Comparison of ENCODE assay signal across 23 mouse cellular contexts in the genomic region with DNA sequence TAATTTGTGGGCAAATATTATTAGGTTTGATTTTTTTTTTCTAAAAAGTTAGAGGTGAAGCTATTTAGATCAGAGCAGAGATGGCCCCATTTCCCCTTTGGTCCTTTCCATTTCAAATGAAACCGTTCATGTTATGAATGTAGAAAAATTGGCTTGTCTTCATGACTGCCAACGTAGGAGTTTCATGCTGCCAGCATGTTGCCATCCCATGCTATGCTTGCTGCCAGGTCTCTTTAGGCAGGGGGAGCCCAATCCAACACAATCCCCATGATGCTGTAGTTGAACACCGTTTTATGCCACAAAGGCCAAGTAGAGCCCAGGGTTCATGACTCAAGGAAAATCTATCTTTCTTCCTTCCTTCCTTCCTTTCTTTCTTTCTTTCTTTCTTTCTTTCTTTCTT.
"Had no signal": no experiment of that assay in that cellular context is flagged by ENCODE, and none has a peak within 500 bp of the region (broad histone marks: within the 10 kb centered on the region; RNA-seq: fewer than 3 reads in every experiment).

No protein-coding gene starts in this region.

- H3K36me3 ChIP-seq: kidney, embryonic 15.5 days; limb, embryonic 12.5 days; limb, embryonic 15.5 days; midbrain, embryonic 10.5 days; midbrain, embryonic 13.5 days; neural tube, embryonic 13.5 days; stomach, embryonic 15.5 days had no signal

- H3K4me1 ChIP-seq: limb, embryonic 12.5 days; limb, embryonic 15.5 days; stomach, embryonic 15.5 days had no signal

- H3K9ac ChIP-seq: kidney, embryonic 15.5 days; limb, embryonic 12.5 days; limb, embryonic 15.5 days; liver, embryonic 14.5 days; liver, postnatal 0 days; lung, embryonic 14.5 days; midbrain, embryonic 13.5 days; neural tube, embryonic 13.5 days; stomach, embryonic 15.5 days had no signal

- H3K27ac ChIP-seq: kidney, embryonic 15.5 days; limb, embryonic 12.5 days; limb, embryonic 15.5 days; liver, embryonic 14.5 days; macrophage; midbrain, embryonic 10.5 days; midbrain, embryonic 13.5 days; neural tube, embryonic 13.5 days; stomach, embryonic 15.5 days had no signal

- H3K27me3 ChIP-seq: kidney, embryonic 15.5 days; limb, embryonic 12.5 days; limb, embryonic 15.5 days; midbrain, embryonic 13.5 days; neural tube, embryonic 13.5 days; stomach, embryonic 15.5 days had no signal

- ATAC-seq: liver, postnatal 0 days; lung, postnatal 0 days; midbrain, embryonic 13.5 days; midbrain, embryonic 16.5 days had no signal

- H3K4me2 ChIP-seq: kidney, embryonic 15.5 days; limb, embryonic 12.5 days; limb, embryonic 15.5 days; liver, embryonic 11.5 days; lung, embryonic 14.5 days; midbrain, embryonic 13.5 days; neural tube, embryonic 13.5 days; stomach, embryonic 15.5 days had no signal

- H3K9me3 ChIP-seq: kidney, embryonic 15.5 days; limb, embryonic 12.5 days; limb, embryonic 15.5 days; midbrain, embryonic 10.5 days; midbrain, embryonic 13.5 days; neural tube, embryonic 13.5 days; stomach, embryonic 15.5 days had no signal

- DNase-seq: kidney, adult 8-10 months; kidney, postnatal 10 days; kidney, postnatal 36 days; layer of hippocampus, adult 9-11 months; liver, postnatal 0 days; lung, embryonic 14.5 days; retina, postnatal 1 day; right cerebral cortex, postnatal 25 days; spleen, adult 18-20 months; thymus, postnatal 36 days had no signal

- H3K4me3 ChIP-seq: kidney, embryonic 15.5 days; limb, embryonic 12.5 days; limb, embryonic 15.5 days; midbrain, embryonic 10.5 days; midbrain, embryonic 13.5 days; myocyte; neural tube, embryonic 13.5 days; stomach, embryonic 15.5 days had no signal
